Comparison of ENCODE assay signal across 7 mouse cellular contexts in the genomic region with DNA sequence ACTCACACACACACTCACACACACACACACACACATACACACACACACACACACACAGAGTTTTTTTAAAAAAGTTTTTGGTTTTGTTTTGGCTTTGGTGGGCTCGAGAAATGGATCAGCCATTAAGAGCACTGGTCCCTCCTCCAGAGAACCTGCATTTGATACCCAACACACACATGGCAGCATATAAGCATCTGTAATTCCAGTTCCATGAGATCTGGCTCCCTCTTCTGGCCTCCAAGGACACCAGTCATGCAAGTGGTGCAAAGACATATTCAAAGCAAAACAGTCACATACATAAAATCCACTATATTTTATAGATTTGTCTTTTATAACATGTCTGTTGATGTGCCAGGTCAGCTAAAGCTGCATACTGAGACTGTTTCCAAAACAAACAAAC. TPM values are rescaled to one million over a fixed set of nuclear protein-coding genes. Genes with fewer than 3 reads are reported as not detected.
DNase-seq lines count a peak whose midpoint lies in the region; TF ChIP-seq lines count a peak whose summit lies in the region.

No protein-coding gene starts in this region.

- H3K4me3 ChIP-seq in left cerebral cortex, adult 2 months = no peak overlapping the region

- TF ChIP-seq CTCF in left cerebral cortex, adult 2 months (IDR thresholded peaks at IDR 0.05) = peak; percentile 70

- DNase-seq in left cerebral cortex, adult 2 months (ENCODE audit: extremely low spot score in 1 of 2, low spot score in 2 of 2) = no peak
- no peak for DNase-seq in left cerebral cortex, adult 8-10 months (ENCODE audit: low spot score in 2 of 2)
- peak; percentile 72 for DNase-seq in MN1 (ENCODE audit: low spot score)
- DNase-seq in embryo, embryonic 10.5 days (ENCODE audit: low spot score) = peak; percentile 72
- peak; percentile 64 for DNase-seq in naive thymus-derived CD4-positive, alpha-beta T cell, adult 2 months (ENCODE audit: low read depth)
- no peak for DNase-seq in layer of hippocampus, adult 11-12 months (ENCODE audit: low spot score)
- DNase-seq in gastrocnemius, postnatal 36 days = no peak

- intact Hi-C loops in left cerebral cortex, adult 2 months (cut with DNase I) = loop anchor here (1.0 kb wide), 1 partner anchor 179 kb away; no protein-coding TSS in a partner anchor
- intact Hi-C loops in gastrocnemius, postnatal 36 days (cut with DNase I) = loop anchor here (2.0 kb wide), 2 partner anchors 119 to 179 kb away; no protein-coding TSS in a partner anchor

- no peak overlapping the region for H3K27ac ChIP-seq in left cerebral cortex, adult 2 months

RNA-seq across cellular contexts. Expression of a gene that starts 58.8 kb away (rescaled TPM):
- total RNA-seq in left cerebral cortex, adult 2 months (2021) = 10 to 100 TPM; 75.9 to 80.7 TPM
- total RNA-seq in left cerebral cortex, adult 8-10 months (2022) = 10 to 100 TPM; 70.0 to 76.7 (median 73.6) TPM
- 10 to 100 TPM; 35.2 to 36.6 TPM for total RNA-seq in gastrocnemius, postnatal 36 days (2021)

Comparison
In these comparisons a context has a peak if more than half of its experiments do, and no peak if none do; other contexts are left out.
1. DNase-seq: peak in MN1 (single experiment), embryo, embryonic 10.5 days (single experiment) and naive thymus-derived CD4-positive, alpha-beta T cell, adult 2 months (single experiment); none in left cerebral cortex, adult 2 months (0 of 2), left cerebral cortex, adult 8-10 months (0 of 2), layer of hippocampus, adult 11-12 months (single experiment) and gastrocnemius, postnatal 36 days (0 of 2).